ENCODE assay signal across 8 mouse cellular contexts in genomic region chr4:115784769-115785510, GRCm38 (mm10). TPM values are rescaled to one million over a fixed set of nuclear protein-coding genes. Genes with fewer than 3 reads are reported as not detected.
DNase-seq lines count a peak whose midpoint lies in the region; ATAC-seq lines count a peak whose summit lies in the region.

Atpaf1 (plus strand) TSS chr4:115784812.

- peak; percentile 74 for DNase-seq in T-cell, adult 2 months (ENCODE audit: low spot score)
- DNase-seq in cerebellum, postnatal 25 days: peak; percentile 87 to 90
- DNase-seq in frontal cortex, postnatal 36 days (ENCODE audit: low spot score in 2 of 2): peak; percentile 80 to 81
- peak; percentile 76 for DNase-seq in hindbrain, embryonic 14.5 days (ENCODE audit: low spot score)
- DNase-seq in layer of hippocampus, postnatal 36 days: peak; percentile 81 to 82
- DNase-seq in lung, postnatal 36 days: peak; percentile 64
- peak; percentile 85 for DNase-seq in retina, postnatal 1 day
- DNase-seq in thymus, postnatal 4 days: peak; percentile 86

- peak within 1 kb of the TSS; percentile 69 for H3K4me2 ChIP-seq in hindbrain, embryonic 14.5 days (replicated peaks)

- ATAC-seq in hindbrain, embryonic 14.5 days (ENCODE audit: low FRiP score): peak; percentile 91

- peak within 1 kb of the TSS; percentile 56 for H3K27ac ChIP-seq in hindbrain, embryonic 14.5 days

- WGBS in hindbrain, embryonic 14.5 days: under 1% methylated on average over 54 of the region's 69 CpGs

- H3K4me1 ChIP-seq in hindbrain, embryonic 14.5 days (replicated peaks; ENCODE audit: control insufficient read depth, insufficient read depth, low read length): peaks cover 7% of the 10 kb centered on the region

- H3K36me3 ChIP-seq in hindbrain, embryonic 14.5 days (replicated peaks; ENCODE audit: control insufficient read depth, insufficient read depth): peaks cover 12% of the 10 kb centered on the region

- H3K9me3 ChIP-seq in hindbrain, embryonic 14.5 days (ENCODE audit: control insufficient read depth, low read length): no peaks in the 10 kb centered on the region

- no peaks in the 10 kb centered on the region for H3K27me3 ChIP-seq in hindbrain, embryonic 14.5 days (ENCODE audit: control insufficient read depth, insufficient read depth, low read length)

- peak within 1 kb of the TSS; percentile 84 for H3K9ac ChIP-seq in hindbrain, embryonic 14.5 days

- H3K4me3 ChIP-seq in hindbrain, embryonic 14.5 days (replicated peaks; ENCODE audit: low read length): peak within 1 kb of the TSS; percentile 76

RNA-seq across cellular contexts. Expression of gene Atpaf1, which starts in this region (rescaled TPM):
- polyA plus RNA-seq in hindbrain, embryonic 14.5 days (2014; fragmentation: Nextera tagmentation; extraction: Ambion mirVana): 40.9 and 45.6 TPM in 2 replicates
- 10 to 100 TPM; 49.6 to 60.5 TPM for total RNA-seq in layer of hippocampus, postnatal 36 days (2021)

Comparison
In these comparisons a context has a peak if more than half of its experiments do, and no peak if none do; other contexts are left out.
1. Peak in every context shown above with its lines: DNase-seq, ATAC-seq, H3K4me3 ChIP-seq and H3K27ac ChIP-seq.